Mouse (Mus musculus): ENCODE measurements at regions not wholly inside any gene's neighbourhood (a gene's known extent, or its start where the extent isn't known, plus 50 kb on each side); places are given as distances from the start of the nearest gene placed in this dataset.

- TF ChIP-seq TAL1 (IDR thresholded peaks at IDR 0.05; ENCODE audit: low read length) (no peak), GATA1 (IDR thresholded peaks at IDR 0.05; ENCODE audit: low read length) (no peak)
Measured at GRCm38 (mm10) chr17:4301142-4301853, 605.2 kb upstream of the Nox3 start.
